In genomic region chr10:99467319-99467842, GRCm38 (mm10) we compare ENCODE assay signal across 10 mouse cellular contexts.
A peak's percentile ranks its signal among the peaks of the same experiment; 100 is the strongest.
DNase-seq lines count a peak whose midpoint lies in the region; ATAC-seq and TF ChIP-seq lines count a peak whose summit lies in the region.
"Had no signal": no experiment of that assay in that cellular context is flagged by ENCODE, and none has a peak within 500 bp of the region (broad histone marks: within the 10 kb centered on the region; RNA-seq: fewer than 3 reads in every experiment).

No protein-coding gene starts in this region.

- no peak overlapping the region for H3K4me2 ChIP-seq in kidney, postnatal 0 days (ENCODE audit: low read length)
- H3K4me2 ChIP-seq: embryonic facial prominence, embryonic 12.5 days had no signal

- TF ChIP-seq POLR2A in heart, adult 2 months (IDR thresholded peaks at IDR 0.05; ENCODE audit: insufficient read depth, low read depth, low read length): peak; percentile 63

- peak; percentile 31 for DNase-seq in adrenal gland, adult 2 months
- no peak for DNase-seq in adrenal gland, adult 8-10 months
- peak; percentile 43 to 52 for DNase-seq in heart, adult 2 months
- DNase-seq in kidney, postnatal 0 days (ENCODE audit: low spot score): peak; percentile 47
- DNase-seq in thymus, postnatal 36 days: no peak
- DNase-seq in right cerebral cortex, postnatal 36 days (ENCODE audit: low spot score in 2 of 2): no peak
- DNase-seq in left cerebral cortex, postnatal 14 days (ENCODE audit: low spot score in 2 of 2): no peak

- TF ChIP-seq CTCF in heart, adult 2 months (IDR thresholded peaks at IDR 0.05): no peak
- TF ChIP-seq CTCF in kidney, postnatal 0 days (IDR thresholded peaks at IDR 0.05; ENCODE audit: low read depth): no peak

- H3K27me3 ChIP-seq in heart, adult 2 months (ENCODE audit: control insufficient read depth, insufficient read depth, low read length): no peaks in the 10 kb centered on the region
- H3K27me3 ChIP-seq in kidney, postnatal 0 days (ENCODE audit: insufficient read depth, low read length): no peaks in the 10 kb centered on the region
- H3K27me3 ChIP-seq in megakaryocyte, embryonic 14.5 days (replicated peaks): no peaks in the 10 kb centered on the region
- H3K27me3 ChIP-seq: embryonic facial prominence, embryonic 12.5 days had no signal

- H3K79me2 ChIP-seq in heart, adult 2 months (replicated peaks; ENCODE audit: control insufficient read depth, insufficient read depth, low read length): no peaks in the 10 kb centered on the region

- TF ChIP-seq EP300 in heart, adult 2 months (IDR thresholded peaks at IDR 0.05; ENCODE audit: insufficient read depth, low read depth, low read length): 0 out of 2 replicates have a peak, but pooled peaks have one; percentile 24

- no peak overlapping the region for H3K4me3 ChIP-seq in heart, adult 2 months
- H3K4me3 ChIP-seq in kidney, postnatal 0 days (replicated peaks; ENCODE audit: low read depth, low read length): no peak overlapping the region
- peak overlapping the region; percentile 86 for H3K4me3 ChIP-seq in megakaryocyte, embryonic 14.5 days (replicated peaks)
- H3K4me3 ChIP-seq: embryonic facial prominence, embryonic 12.5 days had no signal

- WGBS in heart, adult 2 months: 27% methylated on average over 9 of the region's 9 CpGs
- 66% methylated on average over 9 of the region's 9 CpGs for whole genome bisulfite sequencing in kidney, postnatal 0 days

- H3K27ac ChIP-seq in heart, adult 2 months: peak overlapping the region; percentile 74
- H3K27ac ChIP-seq in kidney, postnatal 0 days: peak overlapping the region; percentile 9; the same call in 1 of the 2 replicates
- H3K27ac ChIP-seq: embryonic facial prominence, embryonic 12.5 days; liver, embryonic 14.5 days had no signal

- H3K9me3 ChIP-seq in kidney, postnatal 0 days (replicated peaks; ENCODE audit: low read length): no peaks in the 10 kb centered on the region
- H3K9me3 ChIP-seq in megakaryocyte, embryonic 14.5 days: no peaks in the 10 kb centered on the region
- H3K9me3 ChIP-seq: embryonic facial prominence, embryonic 12.5 days had no signal

- ATAC-seq in kidney, postnatal 0 days (replicated peaks; ENCODE audit: low FRiP score, low read depth): no peak

- peaks cover 9% of the 10 kb centered on the region for H3K4me1 ChIP-seq in heart, adult 2 months (ENCODE audit: control insufficient read depth, insufficient read depth, low read length)
- H3K4me1 ChIP-seq in kidney, postnatal 0 days (replicated peaks; ENCODE audit: insufficient read depth, low read length): no peaks in the 10 kb centered on the region
- peaks cover 23% of the 10 kb centered on the region for H3K4me1 ChIP-seq in megakaryocyte, embryonic 14.5 days

- peak overlapping the region; percentile 41; the same call in 1 of the 2 replicates for H3K9ac ChIP-seq in heart, adult 2 months (ENCODE audit: low read depth, low read length)
- H3K9ac ChIP-seq in kidney, postnatal 0 days (ENCODE audit: low read depth, low read length): no peak overlapping the region
- H3K9ac ChIP-seq: embryonic facial prominence, embryonic 12.5 days; liver, embryonic 14.5 days had no signal

- H3K36me3 ChIP-seq in heart, adult 2 months (ENCODE audit: control insufficient read depth, insufficient read depth, low read length): peaks cover 3% of the 10 kb centered on the region
- no peaks in the 10 kb centered on the region for H3K36me3 ChIP-seq in kidney, postnatal 0 days (ENCODE audit: insufficient read depth, low read length)
- no peaks in the 10 kb centered on the region for H3K36me3 ChIP-seq in megakaryocyte, embryonic 14.5 days (replicated peaks; ENCODE audit: low read length)
- H3K36me3 ChIP-seq: embryonic facial prominence, embryonic 12.5 days had no signal

- intact Hi-C loops in heart, adult 2 months (cut with DNase I): no loop called here
- intact Hi-C loops in left cerebral cortex, postnatal 14 days (cut with DNase I): loop anchor here (10.0 kb wide), 1 partner anchor 303 kb away; no protein-coding TSS in a partner anchor

Comparison
In these comparisons a context has a peak if more than half of its experiments do, and no peak if none do; other contexts are left out.
1. DNase-seq: peak in adrenal gland, adult 2 months (single experiment), heart, adult 2 months (2 of 2) and kidney, postnatal 0 days (single experiment); none in adrenal gland, adult 8-10 months (single experiment), thymus, postnatal 36 days (0 of 2), right cerebral cortex, postnatal 36 days (0 of 2) and left cerebral cortex, postnatal 14 days (0 of 2).